Mouse (Mus musculus): ENCODE results near the gene Vkorc1l1.

Gene Vkorc1l1

DNA sequence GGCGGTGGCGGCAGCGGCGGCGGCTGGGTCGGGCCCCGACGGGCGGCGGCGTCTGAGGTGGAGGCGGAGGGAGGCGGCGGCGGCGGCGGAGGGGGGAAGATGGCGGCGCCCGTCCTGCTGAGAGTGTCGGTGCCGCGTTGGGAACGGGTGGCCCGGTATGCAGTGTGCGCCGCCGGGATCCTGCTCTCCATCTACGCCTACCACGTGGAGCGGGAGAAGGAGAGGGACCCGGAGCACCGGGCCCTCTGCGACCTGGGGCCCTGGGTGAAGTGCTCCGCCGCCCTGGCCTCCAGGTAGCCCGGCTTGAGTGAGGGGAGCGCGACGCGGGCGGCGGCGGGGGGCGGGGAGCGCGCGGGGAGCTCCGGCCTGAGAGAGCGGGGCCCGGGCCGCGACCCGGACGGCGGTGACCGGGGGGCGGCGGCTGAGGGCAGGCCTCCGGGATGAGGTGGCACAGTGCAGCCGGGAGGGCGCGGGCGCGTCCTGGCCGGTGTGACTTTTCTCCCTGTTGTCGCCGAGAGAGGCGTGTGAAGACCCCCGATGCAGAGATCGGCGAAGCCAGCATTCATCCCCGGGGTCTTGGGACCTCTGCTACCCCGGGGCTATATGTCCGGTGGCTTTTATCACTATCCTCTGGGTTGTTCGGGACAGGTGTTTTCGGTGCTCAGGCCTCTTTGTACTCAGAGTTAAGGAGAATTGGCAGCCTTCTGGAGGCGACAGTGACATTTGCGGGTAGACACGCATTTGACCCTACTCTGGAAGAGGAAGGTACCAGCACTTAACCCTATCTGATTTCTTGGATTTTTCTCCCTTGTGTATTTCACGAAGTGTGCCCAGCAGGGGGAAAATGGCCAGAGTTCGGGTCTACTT is 536 bp downstream of the Vkorc1l1 start:
- DNase-seq, result peak; percentile 23

DNA sequence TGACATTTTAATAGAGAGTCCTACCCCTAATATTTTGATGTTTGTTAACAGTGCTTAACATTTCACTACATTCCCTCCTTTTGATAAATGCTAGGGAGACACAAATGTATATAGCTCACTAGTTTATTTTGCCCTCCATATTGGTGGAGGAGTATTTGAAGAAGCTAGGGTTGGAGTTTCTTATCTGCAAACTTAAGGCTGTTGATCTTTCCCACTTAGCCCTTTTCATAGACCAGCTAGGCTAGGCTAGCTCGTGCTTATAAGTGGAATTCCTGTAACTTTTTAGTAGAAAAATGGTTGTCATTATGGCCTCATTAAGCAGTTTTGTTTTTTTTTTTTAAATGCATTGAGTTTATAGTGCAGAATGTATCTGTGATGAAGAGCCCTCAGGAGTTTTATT is 1.6 kb downstream of the Vkorc1l1 start:
- DNase-seq, result no peak

DNA sequence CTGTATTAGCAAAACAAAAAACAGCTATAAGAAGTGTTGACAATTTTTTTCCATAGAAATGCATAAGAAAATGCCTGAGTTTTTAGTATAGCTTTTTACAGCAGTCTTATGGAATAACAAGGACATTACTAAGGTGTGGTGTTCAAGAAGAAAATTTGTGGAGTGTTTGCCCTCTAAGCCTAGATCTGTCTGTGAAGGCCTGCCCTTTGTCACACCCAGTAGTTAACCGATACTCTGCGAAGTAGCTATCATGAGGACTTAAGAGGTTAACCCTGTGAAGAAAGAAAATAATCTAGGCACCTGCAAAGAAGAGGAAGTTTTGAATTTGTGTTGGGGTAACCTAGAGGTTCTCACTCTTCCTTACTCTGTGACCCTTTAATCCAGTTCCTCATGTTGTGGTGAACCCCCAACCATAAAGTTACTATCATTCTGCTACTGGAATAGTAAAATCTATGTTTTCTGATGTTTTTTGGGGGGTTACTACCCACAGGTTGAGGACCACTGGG is 5.8 kb downstream of the Vkorc1l1 start:
- no peak for DNase-seq

DNA sequence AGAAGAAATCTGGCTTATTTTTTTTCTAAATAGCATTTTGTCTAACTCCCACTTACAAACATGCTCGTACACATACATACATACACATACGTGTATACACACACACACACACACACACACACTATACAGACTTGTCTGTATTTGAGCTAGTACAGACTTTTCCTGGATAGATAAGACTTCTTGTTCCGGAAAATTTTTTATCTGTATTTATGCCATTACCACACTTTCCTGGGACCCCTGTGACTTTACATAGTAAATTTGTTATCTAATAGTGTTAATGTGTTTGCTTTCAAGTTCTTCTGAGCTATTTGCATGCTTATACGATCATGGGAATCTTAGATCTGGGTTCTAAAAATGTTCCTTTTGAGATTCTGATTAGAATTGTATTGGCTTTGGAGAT is 10.4 kb downstream of the Vkorc1l1 start:
- DNase-seq, result no peak

- no peak for DNase-seq
These were observed 12.9 kb downstream of the Vkorc1l1 start for GRCm38 (mm10) chr5:129954473-129955254.

DNA sequence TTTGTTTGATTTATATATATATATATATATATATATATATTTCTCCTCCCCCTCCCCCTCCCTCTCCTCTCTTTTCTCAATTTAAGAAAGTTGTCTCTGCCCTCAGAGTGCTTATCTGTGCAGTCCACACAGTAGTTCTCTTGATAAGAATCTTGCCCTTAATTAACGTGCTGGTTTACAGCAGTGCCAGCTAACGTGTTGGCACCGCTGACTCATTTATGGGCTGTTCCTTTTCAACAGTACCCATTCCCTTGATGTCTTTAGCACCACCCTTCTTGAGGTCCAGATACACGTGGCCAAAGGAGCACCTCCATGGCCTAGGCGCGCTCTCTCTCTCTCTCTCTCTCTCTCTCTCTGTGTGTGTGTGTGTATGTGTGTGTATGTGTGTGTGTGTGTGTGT is 14.0 kb downstream of the Vkorc1l1 start:
- DNase-seq, result no peak

DNA sequence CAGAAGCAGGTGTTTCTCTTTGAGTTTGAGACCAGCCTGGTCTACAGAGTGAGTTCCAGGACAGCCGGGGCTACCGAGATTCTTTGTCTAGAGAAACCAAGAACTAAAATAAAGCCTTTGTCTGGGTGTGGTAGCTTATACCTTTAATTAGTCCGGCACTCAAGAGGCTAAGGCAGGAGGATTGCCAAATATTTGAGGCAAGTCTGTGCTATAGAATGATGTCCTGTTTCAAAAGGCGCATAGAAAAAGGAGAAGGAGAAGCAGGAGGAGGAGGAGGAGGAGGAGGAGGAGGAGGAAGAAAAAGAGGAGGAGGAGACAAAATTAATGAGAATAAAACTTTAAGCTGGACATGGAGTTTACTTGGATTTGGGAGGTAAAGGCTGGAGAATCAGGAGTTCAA is 21.5 kb downstream of the Vkorc1l1 start:
- no peak for DNase-seq

DNA sequence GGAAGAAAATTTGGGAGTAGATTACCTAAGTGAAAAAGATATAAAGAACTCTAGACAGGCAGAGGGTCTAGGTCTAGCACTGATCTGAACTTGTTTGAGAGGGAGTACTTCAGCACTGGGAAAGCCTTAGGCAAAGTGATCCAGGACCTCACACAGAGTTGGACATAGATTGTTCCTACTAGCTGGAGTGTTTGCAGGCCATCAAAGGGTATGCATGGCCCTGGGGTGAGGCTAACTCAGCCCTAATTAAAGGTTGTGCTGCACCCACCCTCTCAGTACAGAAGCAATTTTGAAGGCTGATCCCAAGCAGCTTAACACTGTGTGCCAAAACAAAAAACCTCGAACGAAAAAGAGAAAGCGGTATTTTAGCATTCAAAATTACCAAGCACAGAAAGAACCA is 24.7 kb downstream of the Vkorc1l1 start:
- no peak for DNase-seq

- no peak for DNase-seq
These were observed 26.6 kb downstream of the Vkorc1l1 start for GRCm38 (mm10) chr5:129968417-129968816.

DNA sequence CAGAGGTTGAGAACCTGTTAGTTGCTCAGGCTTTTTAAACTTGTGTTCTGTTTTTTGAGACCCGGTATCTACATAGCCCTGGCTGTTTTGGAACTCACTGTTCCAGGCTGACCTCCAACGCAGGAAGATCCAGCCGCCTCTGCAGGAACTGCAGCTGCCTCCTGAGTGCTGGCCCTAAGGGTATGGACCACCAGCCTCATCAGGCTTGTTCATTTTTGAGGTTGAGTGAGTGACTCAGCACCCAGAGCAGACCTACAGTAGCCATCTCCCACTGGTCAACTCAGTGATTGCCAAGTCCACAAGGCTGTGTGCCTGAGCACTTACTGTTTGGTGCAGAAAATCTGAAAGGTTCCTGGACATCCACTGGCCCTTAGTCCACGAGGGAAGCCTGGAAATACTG is 29.7 kb downstream of the Vkorc1l1 start:
- no peak for DNase-seq

DNA sequence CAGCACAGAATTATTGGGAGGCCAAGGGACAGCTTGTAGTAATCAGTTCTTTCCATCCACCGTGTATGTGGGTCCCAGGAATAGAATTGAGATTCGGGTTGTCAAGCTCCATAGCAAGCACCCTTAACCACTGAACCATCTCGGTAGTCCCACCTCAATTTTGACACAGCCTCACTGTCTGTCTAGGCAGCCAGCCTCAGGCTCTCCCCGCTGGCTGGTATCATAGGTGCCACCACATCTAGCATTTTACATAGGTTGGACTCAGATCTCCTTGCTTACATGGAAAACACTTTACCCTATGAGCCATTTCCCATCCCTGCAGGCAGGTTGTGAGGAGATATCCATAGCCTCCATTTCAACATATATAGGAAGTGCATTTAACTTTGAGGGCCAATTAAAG is 32.6 kb downstream of the Vkorc1l1 start:
- no peak for DNase-seq

DNA sequence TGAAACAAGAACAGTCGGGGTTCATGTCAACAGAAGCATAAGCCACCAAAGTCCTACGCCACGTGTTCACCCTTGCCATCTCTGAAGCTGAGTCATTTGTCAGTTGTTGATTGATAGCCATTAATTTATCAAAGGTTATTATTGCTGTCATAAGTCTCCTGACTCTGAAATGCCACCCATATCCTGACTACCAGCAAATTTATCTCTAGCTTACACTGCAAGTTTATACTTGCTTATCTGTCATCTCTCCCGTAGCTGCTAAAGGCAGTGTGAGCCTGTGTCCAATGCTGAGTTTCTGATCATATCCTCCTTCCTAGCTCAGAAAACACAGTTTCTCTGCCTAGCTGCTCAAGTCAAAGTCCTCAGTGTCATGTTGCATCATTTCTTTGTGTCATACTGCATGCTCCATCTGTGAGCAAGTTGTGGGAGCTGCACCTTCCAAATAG is 33.1 kb downstream of the Vkorc1l1 start:
- DNase-seq, result no peak

- no peak for DNase-seq
These were observed 36.0 kb downstream of the Vkorc1l1 start for GRCm38 (mm10) chr5:129977768-129978167.

DNA sequence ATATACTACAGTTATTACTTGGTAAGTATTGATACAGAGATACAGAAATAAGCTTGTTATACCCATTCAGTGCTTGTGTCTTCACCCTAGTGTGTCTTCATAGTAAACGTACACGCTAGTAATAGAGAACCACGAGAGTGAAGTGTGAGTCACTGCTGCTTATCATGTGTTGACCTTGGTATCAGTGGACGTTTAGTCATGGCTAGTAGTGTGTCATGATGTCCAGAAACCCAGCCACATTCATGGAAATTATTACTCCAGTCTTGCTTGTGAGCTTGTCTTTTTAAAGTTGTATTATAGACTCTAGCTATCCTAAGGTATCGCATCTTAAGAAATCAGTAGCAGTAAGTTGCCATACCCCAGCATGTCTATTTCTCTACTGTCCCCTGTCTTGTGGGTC is 36.8 kb downstream of the Vkorc1l1 start:
- no peak for DNase-seq

- no peak for DNase-seq
These were observed 38.4 kb downstream of the Vkorc1l1 start for GRCm38 (mm10) chr5:129980216-129980615.

GRCm38 (mm10) chr5:129989376-129989775 is 47.6 kb downstream of the Vkorc1l1 start:
- no peak for DNase-seq

- DNase-seq, result no peak
These were observed 50.1 kb downstream of the Vkorc1l1 start for GRCm38 (mm10) chr5:129991898-129992297.

- no peak for DNase-seq
These were observed 51.6 kb downstream of the Vkorc1l1 start for GRCm38 (mm10) chr5:129993374-129993773.

DNA sequence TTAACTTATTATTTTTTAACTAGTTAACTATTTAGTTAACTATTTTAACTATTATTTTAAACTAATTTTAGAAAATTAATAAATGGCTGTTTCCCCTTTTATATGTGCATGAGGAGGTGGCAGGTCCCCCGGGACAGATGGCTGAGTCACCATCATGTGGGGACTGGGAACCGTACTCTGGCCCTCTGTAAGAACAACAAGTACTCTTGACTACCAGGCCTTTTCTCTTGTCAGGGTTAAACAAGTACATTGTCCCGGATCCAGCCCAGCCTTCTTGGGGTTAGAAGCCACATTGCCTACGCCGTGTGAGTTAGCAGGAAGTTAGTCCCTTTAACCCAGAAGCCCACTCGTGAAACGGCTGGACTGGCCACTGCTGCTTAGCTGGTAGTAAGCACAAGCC is 53.2 kb downstream of the Vkorc1l1 start:
- no peak for DNase-seq

DNA sequence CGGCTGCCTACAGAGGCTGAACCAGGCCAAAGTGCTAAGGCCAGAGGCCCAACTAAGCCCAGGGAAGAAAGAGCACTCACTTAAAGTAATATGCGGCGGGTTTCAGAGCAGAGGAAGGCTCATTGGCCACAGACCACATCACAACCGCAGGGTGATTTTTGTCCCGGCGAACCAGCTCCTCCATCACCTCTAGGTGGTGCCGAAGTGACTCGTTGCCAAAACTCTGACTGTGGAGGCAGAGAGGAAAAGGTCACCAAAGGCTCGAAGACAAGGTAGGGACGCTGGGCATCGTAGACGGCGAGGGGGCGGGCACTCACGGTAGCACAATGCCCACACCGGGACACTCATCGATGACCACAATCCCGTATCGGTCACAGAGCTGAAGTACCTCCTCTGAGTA is 55.9 kb downstream of the Vkorc1l1 start:
- DNase-seq, result no peak

GRCm38 (mm10) chr5:129999097-129999496 is 57.3 kb downstream of the Vkorc1l1 start:
- peak; percentile 56 for DNase-seq

GRCm38 (mm10) chr5:130000735-130001134 is 59.0 kb downstream of the Vkorc1l1 start:
- no peak for DNase-seq

DNA sequence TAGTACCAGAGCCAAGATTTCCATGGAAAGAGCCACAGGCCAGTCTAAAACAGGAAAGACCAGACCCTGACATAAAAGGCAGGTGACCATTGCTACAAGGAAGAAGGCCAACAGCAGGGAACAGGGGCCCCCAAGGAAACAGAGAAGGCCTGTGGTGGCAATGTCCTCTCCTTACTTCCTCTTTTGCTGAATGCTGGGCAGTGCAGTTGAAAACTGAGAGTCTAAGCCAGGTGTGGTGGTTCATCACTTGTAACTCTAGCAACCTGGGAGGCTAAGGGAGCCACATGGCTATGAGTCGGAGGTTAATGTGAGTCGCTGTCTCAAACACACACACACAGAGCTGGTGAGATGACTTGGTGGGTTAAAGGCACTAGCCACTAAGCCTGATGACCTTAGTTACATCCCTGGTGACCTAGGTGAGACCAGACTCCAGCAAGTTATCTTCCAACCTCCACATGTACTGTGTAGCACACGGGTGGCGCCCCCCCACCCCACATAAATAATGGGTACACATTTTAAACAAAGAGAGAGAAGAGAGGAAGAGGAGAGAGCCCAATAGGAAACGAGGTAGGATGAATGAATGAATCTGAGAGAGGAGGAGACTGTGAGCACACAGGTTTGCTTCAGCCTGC is 59.7 kb downstream of the Vkorc1l1 start:
- DNase-seq, result no peak

All from right cerebral cortex, postnatal 14 days (tissue).